Mouse (Mus musculus): ENCODE data around the gene Gm4907. TPM values are rescaled to one million over a fixed set of nuclear protein-coding genes. Genes with fewer than 3 reads are reported as not detected.
"Not testable (repeated sequence)": the region's sequence is repeated elsewhere in the genome, so short reads cannot be mapped to it uniquely, and the experiment has no call there.

Gene Gm4907
- total RNA-seq (2021), result not detected

DNA sequence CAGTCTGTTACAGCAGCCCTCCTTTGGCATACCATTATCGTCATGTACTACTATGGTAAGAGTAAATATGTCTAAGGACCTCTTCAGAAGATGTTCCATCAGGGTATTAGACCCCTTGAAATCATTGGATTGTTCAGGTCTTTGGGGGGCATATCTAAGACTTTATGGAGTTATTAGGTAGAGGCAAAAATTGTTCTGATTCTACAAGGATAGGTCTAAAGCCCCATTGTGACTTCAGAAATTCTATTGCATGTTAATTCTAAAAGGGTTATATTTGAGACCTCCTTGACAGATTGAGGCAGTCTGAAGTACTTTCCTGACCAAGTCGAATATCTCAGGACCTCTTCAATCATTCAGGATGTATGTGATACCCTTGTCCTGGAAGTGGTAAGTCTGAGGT is at the start of gene Gm4907:
TSS of gene Gm4907 (plus strand) at position 301 of the 400 bp plus-strand sequence.
- intact Hi-C loops (cut with DNase I); DNase-seq (ENCODE audit: extremely low spot score in 1 of 2, low spot score in 2 of 2): not testable (repeated sequence)

- DNase-seq (ENCODE audit: extremely low spot score in 1 of 2, low spot score in 2 of 2); intact Hi-C loops (cut with DNase I): not testable (repeated sequence)
These were observed 48.6 kb upstream of the Gm4907 start for GRCm38 (mm10) chrX:23833784-23834183.

GRCm38 (mm10) chrX:23840921-23841320 is 41.4 kb upstream of the Gm4907 start:
- intact Hi-C loops (cut with DNase I), result no loop called here
- no peak for DNase-seq (ENCODE audit: extremely low spot score in 1 of 2, low spot score in 2 of 2)

GRCm38 (mm10) chrX:23954161-23954560 is 71.8 kb downstream of the Gm4907 start:
- no peak for DNase-seq (ENCODE audit: extremely low spot score in 1 of 2, low spot score in 2 of 2)
- intact Hi-C loops (cut with DNase I), result no loop called here

Other genes with a start within 250 kb of the Gm4907 start
- 10 to 100 TPM; 20.8 to 22.8 TPM for gene Wdr44, start 189.5 kb upstream of the Gm4907 start, total RNA-seq (2021)
- not detected for gene Gm4985, start 76.4 kb downstream of the Gm4907 start, total RNA-seq (2021)

Data from left cerebral cortex, postnatal 10 days (tissue).